Mouse (Mus musculus): ENCODE measurements around the gene Praf2.
"Not testable (repeated sequence)": the region's sequence is repeated elsewhere in the genome, so short reads cannot be mapped to it uniquely, and the experiment has no call there.

Gene Praf2

DNA sequence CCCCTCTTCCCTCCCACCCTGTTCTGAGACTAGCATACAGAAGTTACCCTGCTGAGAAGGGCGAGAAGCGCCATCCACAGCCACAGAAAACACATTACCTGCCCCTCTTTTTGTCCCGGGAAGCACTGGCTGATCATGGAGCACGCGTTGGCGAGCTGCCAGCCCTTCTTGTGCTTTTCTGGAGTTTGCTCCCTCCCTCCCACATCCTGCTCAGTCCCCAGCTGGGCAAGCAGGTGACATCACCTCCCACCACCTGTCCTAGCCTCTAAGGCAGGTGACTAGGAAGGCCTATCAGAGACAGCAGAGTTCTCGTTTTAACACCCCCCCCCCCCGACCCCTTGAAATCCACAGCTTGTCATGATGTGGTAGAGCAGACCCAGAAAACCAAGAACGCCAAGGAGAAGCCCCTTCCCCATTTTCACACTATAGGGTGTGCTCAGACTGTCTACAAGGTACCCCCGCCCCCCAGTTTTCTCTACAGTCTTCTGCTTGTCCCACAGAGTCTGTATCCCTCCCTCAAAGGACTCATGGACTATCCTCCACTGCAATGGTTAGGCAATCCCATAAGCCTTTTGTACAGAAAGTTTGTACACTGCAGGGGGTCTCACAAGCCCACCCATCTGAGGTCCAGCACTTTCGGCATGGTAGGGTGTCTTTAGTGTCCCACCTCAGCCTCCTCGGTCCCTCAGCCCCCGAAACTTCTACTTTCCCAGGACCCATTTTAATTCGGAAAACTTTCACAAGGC is 11.3 kb downstream of the Praf2 start:
- no peak for DNase-seq (ENCODE audit: low spot score in 2 of 2)

DNA sequence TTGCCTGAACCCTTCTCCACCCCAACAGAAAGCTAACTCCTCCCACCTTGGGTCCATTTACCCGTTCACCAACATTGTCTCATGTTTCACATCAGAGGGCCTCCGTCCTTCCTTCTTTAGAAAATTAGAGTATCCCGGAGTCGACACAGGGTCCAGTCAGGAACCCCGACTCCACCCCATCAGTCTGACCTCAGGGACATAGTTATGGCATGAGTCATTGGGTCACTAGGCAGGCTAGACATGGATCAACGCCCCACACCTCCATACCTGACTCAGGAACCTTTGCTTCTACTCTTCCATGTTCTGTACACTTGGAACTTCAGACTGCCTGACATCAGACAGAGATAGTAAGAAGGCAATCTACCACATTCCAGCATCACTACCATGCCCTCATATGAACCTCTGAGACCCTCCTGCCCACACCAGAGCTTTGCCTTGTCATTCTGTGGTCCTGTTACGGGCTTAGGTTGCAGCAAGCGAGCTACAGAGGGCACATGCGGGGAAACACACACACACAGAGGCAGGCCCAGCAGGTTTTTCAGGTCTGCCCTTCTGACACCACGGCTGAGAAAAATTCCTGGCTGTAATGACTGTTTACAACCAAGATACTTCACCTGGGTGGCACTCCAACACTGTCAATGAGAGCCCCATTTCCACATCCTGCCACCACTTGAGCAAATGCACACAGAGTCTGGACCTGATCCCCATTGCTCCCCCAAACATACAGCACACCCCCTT is 12.0 kb downstream of the Praf2 start:
- DNase-seq (ENCODE audit: low spot score in 2 of 2), result peak in 1 of 2 experiments; percentile 40

DNA sequence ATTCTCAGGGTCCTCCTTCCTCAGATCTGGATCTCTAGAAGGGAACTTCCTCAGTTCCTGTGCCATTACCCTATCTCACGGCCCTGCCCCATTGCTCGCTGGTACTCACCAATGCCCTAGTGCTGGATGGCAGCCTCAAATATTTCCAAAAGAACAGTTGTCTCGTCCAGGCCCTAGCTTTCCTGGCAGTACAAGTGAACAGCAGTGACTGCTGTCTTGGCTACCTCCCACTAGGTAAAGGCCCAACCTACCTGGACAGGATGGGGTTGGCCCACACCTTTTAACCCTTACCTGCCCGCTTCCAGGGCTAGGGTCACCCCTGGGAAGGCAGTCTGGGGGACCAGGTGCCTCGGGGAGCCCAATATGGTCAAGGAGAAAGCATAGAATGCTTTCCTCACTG is 12.9 kb downstream of the Praf2 start:
- no peak for DNase-seq (ENCODE audit: low spot score in 2 of 2)

DNA sequence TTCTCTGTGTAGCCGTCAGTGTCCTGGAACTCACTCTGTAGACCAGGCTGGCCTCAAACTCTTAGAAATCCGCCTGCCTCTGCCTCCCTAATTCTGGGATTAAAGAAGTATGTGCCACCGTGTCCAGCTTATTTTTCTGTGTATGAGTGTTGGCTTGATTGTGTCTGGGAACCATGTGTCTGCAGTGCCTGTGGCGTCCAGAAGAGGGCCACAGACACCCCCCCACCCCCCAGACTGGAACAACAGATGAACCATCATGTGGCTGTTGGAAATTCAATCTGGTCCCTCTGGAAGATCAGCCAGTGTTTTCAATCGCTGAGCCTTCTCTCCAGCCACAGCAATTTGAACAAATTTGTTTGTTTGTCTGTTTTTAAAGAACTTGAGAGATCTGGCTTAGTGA is 15.2 kb downstream of the Praf2 start:
- no peak for DNase-seq (ENCODE audit: low spot score in 2 of 2)

DNA sequence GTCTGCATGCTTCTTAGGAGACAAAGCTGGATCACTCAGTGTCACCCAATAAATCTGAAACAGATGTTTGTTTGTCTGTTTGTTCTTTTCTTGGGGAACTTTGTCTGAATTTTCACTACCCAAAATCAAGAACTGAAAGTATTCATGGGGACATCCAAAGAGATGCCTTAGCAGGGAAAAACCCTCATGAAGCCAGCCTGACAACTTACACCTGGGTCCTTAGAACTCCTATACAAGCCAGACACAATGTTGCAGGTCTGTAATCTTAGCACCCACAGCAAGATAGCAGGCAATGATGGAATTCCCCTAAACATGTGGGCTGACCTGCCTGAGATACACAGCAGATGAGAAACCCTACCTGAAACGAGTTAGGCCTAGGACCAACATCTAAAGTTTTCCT is 16.7 kb downstream of the Praf2 start:
- DNase-seq (ENCODE audit: low spot score in 2 of 2), result no peak

DNA sequence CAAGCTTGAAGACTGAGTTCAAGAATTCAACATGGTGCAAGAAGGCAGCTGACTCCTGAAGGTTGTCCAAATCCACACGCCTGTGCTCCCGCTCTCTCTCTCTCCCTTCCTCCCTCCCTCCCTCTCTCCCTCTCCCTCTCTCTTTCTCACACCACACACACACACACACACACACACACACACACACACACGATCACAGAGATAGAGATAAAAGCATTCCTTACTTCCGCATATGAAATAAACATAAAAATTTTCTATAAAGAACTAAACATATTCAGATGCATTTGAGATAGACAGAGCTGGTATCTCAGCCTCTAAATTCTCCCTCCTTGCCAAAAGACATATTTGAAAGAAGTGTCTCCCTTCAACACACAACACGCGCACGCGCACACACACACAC is 17.2 kb downstream of the Praf2 start:
- no peak for DNase-seq (ENCODE audit: low spot score in 2 of 2)

DNA sequence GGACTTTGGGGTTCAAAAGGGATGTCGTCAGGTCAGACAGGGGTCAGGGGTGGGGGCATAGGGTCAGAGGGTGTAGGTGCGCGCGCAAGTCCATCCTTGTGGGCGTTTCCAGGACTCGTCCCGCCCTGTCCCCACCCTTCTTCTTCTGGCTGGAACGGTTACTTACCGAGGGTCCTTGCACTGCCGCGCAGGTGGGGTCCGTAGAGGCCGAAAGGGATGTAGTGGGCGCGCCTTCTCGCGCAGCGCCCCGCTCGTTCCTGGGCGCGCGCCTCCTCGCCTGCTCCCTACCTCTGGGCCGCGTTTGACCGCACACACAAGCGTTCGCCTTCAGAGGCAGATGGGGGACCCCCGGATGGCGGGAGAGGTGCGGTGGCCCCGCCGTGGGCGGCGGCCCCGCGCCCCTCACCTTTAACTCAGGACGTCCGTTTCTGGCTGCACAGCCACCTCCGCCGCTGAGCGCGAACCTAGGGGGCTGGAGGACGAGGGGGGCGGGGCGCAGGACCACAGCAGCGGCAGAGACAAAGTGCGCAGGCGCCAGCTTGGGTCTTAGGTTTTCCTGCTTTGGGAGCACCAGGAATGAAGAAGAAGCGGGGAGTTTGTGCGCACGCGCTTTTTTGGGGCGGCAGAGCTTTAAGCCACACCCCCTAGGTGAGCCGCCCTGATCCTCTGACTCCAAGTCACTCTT is 22.3 kb downstream of the Praf2 start, which contains the start of gene Ccdc120:
TSS of gene Ccdc120 (minus strand) at position 474 of the 685 bp plus-strand sequence.
- peak; percentile 44 to 69 for DNase-seq (ENCODE audit: low spot score in 2 of 2)

DNA sequence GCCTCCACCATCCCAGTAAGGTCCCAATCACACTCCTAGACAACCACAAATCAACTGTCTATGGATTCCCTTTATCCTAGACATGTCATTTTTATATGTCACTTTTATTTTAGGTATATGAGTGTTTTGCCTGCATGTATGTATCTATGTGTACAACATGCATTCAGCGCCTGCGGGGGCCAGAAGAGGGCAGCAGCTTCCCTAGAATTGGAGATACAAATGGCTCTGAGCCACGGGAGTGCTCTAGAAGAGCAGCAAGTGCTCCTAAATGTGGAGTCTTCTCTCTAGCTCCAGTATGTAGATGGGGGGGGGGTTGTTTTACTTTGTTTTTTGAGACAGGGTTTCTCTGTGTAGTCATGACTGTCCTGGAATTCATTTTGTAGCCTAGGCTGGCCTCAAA is 25.4 kb downstream of the Praf2 start:
- not testable (repeated sequence) for DNase-seq (ENCODE audit: low spot score in 2 of 2)

DNA sequence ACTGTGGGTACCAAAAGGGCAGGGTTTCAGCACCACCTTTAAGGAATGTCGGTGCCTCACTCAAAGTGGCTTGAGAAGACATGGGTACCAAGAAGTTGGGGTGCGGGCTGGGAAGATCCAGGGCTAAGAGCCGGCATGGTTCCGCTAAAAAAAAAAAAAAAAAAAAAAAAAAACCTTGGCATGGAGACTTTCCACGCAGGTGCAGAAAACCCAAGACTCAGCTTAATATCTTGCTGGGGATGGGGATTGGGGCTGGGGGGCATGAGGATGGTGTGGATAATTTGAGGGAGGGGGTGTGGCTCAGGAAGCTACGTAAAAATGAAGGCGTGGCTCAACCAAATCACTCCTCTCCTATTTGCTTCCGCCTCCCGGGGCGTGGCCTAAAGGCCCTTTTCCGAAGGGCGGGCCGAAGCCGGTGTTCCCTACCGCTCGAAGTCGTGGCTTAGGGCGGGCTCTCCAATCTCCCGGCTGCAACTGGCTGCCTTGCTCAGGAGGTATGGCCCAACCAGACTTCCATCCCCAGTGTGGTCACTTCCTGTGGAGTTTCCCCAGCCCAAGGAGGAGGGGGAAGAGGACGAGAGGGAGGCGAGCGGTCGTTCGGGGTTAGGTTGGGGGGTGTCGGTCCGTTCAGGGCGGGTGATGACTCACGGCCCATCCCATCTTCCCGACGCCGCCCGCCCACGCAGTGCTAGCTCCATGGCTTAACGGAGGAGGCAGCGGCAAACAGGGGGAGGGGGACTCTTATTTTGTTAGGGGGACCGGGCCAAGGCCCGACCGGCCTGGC is 34.1 kb downstream of the Praf2 start, which contains the start of gene Tfe3:
TSS of gene Tfe3 (plus strand) at position 424 of the 784 bp plus-strand sequence.
- DNase-seq (ENCODE audit: low spot score in 2 of 2), result peak; percentile 80 to 91

DNA sequence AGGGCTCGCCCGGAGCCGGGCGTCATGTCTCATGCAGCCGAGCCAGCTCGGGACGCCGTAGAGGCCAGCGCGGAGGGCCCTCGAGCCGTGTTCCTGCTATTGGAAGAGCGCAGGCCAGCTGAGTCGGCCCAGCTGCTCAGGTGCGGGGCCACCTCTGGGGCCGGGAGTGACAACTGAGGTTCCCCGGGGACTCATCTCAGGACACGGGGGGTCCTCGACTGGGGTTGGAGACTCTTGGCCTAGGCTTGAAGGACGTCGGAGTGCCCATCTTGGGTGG is 34.6 kb downstream of the Praf2 start:
- no peak for DNase-seq (ENCODE audit: low spot score in 2 of 2)

DNA sequence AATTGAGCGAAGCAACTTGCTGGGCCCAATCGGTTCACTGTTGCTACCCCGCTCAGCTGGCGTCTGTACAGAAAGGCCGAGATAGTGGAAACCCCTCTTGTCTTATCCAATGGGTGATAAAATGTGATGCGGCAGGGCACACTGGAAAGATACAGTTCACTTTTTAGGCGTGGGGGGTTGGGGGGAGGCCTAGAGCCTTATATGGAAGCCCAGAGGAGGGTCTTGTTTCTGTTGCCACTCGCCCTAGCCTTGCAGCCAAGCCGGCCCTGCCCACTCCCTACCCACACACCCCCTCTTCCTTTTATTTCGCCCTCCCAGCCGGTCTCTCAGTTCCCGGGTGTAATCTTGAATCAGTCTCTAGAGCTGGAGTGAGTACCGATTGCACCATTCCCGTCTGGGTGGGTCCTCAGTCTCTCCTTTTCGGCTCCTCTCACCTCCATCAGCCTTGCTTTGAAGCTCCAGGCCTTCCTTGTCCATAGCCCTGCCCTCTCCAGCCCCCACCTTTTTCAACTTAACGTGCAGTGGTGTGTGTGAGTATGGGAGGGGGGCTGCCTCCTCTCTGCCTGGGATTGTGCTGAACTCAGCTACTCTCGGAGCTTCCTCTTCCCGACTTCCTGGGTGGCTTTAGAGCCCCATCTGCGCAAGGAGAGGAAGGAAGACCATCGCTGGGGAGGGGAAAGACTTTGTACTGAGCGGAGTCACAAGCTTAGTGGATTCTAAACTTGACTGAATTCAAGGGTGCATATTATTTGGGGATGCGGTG is 35.6 kb downstream of the Praf2 start:
- DNase-seq (ENCODE audit: low spot score in 2 of 2), result peak; percentile 26 to 47

DNA sequence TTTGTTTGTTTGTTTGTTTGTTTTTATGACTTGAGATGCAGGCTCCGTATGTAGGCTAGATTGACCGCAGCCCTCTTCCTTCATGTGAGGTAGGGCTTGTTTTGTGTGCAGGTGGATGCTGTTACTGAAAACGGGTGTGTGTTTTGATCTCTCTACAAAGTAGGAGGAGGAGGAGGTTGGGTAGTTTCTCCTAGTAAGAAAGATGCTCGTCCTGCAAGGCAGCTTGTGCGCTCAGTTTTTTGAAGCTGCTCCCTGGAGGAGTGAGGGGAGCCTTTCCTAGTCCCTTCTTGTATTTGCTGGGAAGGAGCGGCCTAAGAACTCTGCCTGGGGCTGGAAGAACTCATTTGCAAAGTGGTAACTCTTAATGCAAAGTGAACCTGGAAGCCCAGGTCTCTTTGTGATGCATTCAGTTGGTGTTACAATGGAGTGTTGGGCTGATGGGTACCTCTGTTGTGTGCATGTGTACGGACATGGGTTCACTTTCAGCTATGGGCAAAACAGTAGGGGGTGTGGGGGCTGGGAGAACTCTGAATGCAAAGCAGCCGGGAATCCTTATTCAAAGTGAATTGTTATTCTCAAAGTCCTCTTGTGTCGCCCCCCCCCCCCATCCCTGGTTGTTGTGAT is 36.5 kb downstream of the Praf2 start:
- DNase-seq (ENCODE audit: low spot score in 2 of 2), result no peak

DNA sequence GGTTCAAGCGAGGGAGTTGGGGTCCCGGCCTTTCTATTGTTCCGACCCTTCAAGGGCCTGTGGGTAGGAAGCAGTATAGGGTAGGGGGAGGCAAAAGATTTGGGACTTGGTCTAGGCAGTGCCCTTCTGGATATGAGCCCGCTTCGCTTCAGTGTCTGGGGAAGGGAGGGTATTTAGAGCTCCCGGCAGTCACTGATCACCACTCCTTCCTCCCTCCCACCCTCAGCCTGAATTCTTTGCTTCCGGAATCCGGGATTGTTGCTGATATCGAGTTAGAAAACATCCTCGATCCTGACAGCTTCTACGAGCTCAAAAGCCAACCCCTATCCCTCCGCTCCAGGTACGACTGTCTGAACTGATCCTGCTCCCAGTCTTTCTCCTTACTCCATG is 37.0 kb downstream of the Praf2 start:
- DNase-seq (ENCODE audit: low spot score in 2 of 2), result no peak

DNA sequence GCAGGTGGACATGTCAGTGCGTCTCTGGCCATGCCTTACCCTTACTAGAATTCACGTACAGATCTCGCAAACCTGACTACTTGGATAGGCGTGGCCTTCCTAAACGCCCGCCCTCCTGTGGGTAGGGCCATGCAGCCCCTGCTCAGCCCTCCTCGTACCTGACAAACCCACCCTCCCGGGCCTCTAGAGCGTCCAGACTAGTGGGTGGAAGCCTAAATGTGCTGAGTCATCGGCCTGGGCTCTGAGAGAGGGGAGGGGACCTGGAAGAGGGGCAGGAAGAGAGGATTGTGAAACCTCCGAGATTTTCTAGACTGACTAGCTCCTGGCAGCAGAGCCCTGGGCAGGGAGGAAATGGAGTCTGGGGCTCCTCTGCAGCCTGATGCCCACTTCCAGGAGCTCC is 37.5 kb downstream of the Praf2 start:
- peak; percentile 51 to 75 for DNase-seq (ENCODE audit: low spot score in 2 of 2)

DNA sequence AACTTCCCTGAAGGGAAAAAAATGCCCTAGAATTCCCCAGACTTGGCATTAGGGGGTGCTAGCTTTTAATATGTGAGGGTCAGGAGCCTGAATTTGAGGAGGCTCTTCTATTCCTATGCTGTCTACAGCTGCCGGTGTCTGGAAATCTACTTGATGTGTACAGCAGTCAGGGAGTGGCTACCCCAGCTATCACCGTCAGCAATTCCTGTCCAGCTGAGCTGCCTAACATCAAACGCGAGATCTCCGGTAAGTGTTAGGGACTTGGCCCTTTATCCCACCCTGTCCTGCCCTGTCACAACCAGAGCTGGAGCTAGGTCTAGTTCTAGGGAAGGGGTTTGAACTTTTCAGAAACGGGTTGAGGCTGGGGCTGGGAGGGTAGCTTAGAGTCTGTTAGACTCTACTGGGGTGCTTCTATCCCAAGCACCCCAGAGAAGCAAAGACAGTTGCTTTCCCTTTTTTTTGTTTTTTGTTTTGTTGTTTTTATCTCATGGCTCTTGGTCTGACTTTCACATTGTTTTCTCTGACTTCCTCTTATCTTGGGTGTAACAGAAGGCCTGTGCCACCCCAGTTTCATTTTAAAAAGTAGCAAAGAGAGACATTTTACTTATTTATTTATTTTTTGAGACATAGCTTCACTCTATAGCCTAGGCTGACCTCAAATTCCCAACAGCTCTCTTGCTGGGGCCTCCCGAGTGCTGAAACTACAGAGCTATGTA is 41.2 kb downstream of the Praf2 start:
- no peak for DNase-seq (ENCODE audit: low spot score in 2 of 2)

DNA sequence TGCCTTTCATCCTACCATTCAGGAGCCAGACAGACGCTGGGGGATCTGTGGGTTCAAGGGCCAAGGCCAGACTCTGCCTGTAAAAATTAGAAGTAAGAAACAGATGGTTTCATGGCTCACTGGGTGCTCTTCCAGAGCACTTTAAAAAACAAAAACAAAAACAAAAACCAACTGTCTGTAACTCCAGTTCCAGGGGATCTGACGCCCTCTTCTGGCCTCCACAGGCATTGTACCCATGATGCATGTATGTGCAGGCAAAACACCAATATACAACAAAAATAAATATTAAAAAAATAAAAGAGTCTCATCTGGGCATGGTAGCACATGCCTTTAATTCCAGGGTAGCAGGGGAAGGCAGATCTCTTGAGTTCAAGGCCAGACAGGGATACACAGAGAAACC is 44.5 kb downstream of the Praf2 start:
- no peak for DNase-seq (ENCODE audit: low spot score in 2 of 2)

DNA sequence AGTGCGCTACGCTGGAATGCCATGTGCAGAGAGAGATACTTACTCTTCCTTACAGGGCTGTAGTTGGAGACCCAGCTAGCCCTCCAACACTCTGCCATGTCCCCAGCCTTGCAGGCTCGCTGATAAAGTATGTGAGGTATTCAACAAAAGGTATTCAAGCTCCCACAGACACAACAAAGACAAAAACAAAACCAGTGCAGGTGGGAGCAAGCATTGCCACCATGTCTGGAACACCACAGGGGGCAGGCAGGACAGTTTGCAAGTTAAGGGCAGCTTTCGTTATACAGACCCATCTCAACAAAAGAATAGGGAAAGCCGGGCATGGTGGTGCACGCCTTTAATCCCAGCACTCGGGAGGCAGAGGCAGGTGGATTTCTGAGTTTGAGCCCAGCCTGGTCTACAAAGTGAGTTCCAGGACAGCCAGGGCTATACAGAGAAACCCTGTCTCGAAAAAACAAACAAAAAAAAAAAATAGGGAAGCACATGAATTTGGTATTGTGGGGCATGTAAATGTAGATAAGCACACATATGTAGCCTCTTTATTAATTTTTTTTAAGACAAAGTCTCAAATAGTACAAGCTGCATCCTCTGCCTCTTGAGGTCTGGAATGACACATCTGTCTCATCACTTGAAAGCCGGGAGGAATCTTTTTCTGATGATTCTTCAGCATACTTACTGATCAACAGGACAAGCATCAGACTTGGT is 47.4 kb downstream of the Praf2 start:
- DNase-seq (ENCODE audit: low spot score in 2 of 2), result no peak

DNA sequence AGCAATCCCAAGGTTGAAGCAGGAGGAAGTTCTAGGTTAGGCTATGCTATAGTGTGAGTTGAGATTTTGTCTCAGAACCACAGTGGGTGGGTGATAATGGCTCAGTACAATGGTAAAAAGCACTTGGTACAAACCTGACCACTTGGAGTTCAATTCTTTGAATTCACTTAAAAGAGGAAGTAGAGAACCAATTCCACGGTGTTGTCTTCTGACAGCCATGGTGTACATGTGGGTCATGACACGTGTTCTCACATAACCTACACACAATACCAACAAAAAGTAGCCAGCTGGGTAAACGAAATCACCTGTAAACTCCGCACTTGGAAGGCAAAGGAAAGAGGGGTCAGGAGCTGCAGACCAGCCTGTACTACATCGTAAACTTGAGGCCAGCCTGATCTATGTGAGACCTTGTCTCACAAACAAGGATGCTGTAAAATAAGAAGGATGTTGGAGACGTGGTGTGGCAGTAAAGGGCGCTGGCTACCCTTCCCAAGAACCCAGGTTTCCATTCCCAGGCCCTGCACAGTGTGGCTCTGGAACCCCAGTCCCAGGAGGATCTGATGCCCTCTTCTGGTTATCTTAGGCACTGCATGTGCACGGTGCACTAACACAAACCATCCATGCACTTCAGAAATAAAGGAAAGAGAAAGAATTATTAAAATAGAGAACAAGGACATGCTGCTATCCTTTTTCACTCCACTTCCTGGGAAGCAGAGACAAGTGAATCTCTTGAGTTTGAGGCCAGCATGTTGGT is 48.3 kb downstream of the Praf2 start:
- DNase-seq (ENCODE audit: low spot score in 2 of 2), result peak; percentile 20 to 42

Data from urinary bladder, postnatal 36 days (tissue).